Mouse (Mus musculus): ENCODE results near the gene Zfhx3. TPM values are rescaled to one million over a fixed set of nuclear protein-coding genes. Genes with fewer than 3 reads are reported as not detected.

The Zfhx3 gene
- polyA plus RNA-seq, 1 experiment from 2014 or later: 22.4 TPM

DNA sequence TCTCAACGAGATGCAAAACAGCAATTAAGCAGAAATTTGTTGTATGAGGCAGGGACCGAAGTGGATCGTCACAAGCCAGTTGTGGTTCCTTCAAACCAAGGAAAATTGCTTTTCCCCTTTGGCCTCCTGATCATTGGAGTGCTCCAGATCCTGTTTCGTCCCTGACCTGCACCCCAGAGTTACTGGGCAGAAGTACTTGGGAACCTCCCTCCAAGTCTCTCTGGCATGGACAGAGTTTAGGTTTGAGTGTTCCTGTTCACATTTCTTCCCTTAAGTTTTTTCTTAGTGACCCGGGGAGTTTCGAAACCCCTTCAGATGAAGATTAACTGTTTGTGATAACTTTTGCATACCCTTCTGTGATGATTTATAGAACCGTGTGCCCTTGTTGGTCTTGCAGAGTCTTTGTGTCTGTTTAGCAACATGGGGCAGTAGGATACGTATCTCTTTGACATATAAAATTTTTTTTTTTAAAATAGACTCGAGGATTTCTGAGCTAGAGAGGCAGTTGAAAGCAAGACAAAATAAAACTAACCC, 788.5 kb downstream of the Zfhx3 start:
- WGBS: 43% methylated on average over 9 of the region's 9 CpGs
- H3K4me1 ChIP-seq: peaks cover 75% of the 10 kb centered on the region
- H3K9me3 ChIP-seq (replicated peaks): no peaks in the 10 kb centered on the region
- no peak for ATAC-seq
- H3K9ac ChIP-seq: no peak overlapping the region
- no peak overlapping the region for H3K27ac ChIP-seq
- no peak overlapping the region for H3K4me3 ChIP-seq
- peaks cover 6% of the 10 kb centered on the region; the same call in 1 of the 2 replicates for H3K27me3 ChIP-seq
- H3K36me3 ChIP-seq (ENCODE audit: poor library complexity, severe bottlenecking): no peaks in the 10 kb centered on the region
- H3K4me2 ChIP-seq: no peak overlapping the region

DNA sequence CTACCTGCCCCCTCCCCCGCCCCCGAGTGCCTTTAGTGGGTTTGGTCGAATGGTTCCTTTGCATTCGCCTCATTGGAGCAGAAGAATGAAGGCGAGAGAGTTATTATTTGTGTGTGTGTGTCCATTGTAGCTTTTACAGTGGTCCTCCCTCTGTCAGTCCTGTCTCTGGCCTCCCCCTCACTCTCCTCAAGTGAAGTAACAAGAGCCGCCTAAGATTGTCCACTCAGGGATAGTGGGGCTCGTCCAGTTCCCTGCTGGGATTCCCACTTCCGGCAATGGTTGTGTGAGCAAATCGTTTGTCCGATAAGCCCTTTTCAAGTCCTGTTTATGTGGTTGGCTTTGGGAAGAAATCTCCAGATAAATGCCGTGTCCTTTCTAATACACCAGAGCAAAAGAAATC, 790.1 kb downstream of the Zfhx3 start:
- peaks cover 73% of the 10 kb centered on the region for H3K4me1 ChIP-seq
- H3K36me3 ChIP-seq (ENCODE audit: poor library complexity, severe bottlenecking): no peaks in the 10 kb centered on the region
- 8% methylated on average over 11 of the region's 11 CpGs for WGBS
- no peak for ATAC-seq
- H3K9ac ChIP-seq: no peak overlapping the region
- H3K27me3 ChIP-seq: peaks cover 6% of the 10 kb centered on the region; the same call in 1 of the 2 replicates
- no peak overlapping the region for H3K4me2 ChIP-seq
- H3K4me3 ChIP-seq: no peak overlapping the region
- H3K27ac ChIP-seq: no peak overlapping the region
- no peaks in the 10 kb centered on the region for H3K9me3 ChIP-seq (replicated peaks)

DNA sequence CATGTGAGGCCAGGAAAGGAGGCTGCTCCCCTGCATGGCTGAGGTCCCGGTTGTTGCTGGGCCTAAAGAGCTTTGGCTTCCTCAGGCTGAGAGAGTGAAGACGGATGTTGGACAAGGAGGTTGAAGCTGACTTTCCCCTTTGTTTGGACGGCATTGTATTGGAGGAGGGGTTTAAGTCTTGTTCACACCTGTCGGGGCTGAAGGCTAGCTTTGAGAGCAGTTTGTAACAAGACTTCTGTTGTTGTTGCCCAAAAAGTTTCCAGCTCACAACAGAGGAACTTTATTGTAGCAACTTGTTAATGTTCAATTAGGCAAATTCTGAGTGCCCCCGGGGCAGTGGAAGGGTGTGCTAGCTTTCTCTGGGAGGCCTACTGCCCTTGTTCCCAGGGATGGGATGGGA, 790.9 kb downstream of the Zfhx3 start:
- WGBS: 51% methylated on average over 5 of the region's 5 CpGs
- no peak overlapping the region for H3K4me2 ChIP-seq
- no peak for ATAC-seq
- no peaks in the 10 kb centered on the region for H3K36me3 ChIP-seq (ENCODE audit: poor library complexity, severe bottlenecking)
- no peaks in the 10 kb centered on the region for H3K9me3 ChIP-seq (replicated peaks)
- no peak overlapping the region for H3K4me3 ChIP-seq
- H3K27ac ChIP-seq: no peak overlapping the region
- H3K9ac ChIP-seq: no peak overlapping the region
- H3K4me1 ChIP-seq: peaks cover 73% of the 10 kb centered on the region
- peaks cover 6% of the 10 kb centered on the region; the same call in 1 of the 2 replicates for H3K27me3 ChIP-seq

DNA sequence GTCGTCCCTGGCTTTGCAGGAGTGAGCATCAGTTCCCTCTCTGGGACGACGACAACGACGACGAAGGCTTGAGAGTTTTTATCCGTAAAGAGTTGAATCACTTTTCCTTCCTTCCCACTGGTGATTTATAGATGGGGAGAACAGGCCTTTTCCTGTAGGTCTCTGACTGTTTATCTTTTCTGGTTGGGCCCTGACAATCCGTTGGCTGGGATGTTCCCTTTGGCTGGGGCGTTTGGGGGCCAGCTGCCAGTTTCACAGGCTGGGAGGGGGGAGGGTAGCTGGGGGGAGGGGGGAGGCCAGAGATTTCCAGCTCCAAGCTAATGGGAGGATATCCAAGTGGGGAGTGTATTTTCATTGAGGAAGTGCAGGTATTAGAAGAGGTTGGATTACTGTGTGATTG, 794.0 kb downstream of the Zfhx3 start:
- WGBS: 51% methylated on average over 9 of the region's 9 CpGs
- H3K27me3 ChIP-seq: no peaks in the 10 kb centered on the region
- peaks cover 49% of the 10 kb centered on the region for H3K4me1 ChIP-seq
- H3K4me2 ChIP-seq: no peak overlapping the region
- peaks cover 3% of the 10 kb centered on the region; the same call in 1 of the 2 replicates for H3K36me3 ChIP-seq (ENCODE audit: poor library complexity, severe bottlenecking)
- H3K27ac ChIP-seq: no peak overlapping the region; the same call in 1 of the 2 replicates
- no peak for ATAC-seq
- no peaks in the 10 kb centered on the region for H3K9me3 ChIP-seq (replicated peaks)
- H3K4me3 ChIP-seq: no peak overlapping the region
- H3K9ac ChIP-seq: no peak overlapping the region

DNA sequence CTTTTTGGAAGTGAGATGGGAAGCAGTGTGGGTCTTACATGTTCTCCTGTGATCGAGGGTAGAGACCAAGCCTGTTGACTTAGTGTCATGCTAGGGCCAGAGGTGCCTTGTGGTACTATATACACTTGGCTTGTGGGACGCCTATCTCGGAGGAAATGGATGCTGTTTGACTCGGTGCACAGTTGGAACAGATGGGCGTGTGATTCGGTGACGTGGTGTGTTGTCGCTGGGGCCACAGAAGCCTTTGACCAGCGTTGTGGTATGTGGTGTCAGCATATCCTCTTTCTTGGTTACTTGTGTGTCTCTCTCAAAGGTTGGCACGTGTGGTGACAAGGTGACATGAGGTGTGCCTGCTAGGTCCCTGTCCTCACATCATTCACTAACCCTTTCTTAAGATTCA, 795.7 kb downstream of the Zfhx3 start:
- H3K4me3 ChIP-seq: no peak overlapping the region
- H3K4me2 ChIP-seq: no peak overlapping the region
- peaks cover 5% of the 10 kb centered on the region; the same call in 1 of the 2 replicates for H3K36me3 ChIP-seq (ENCODE audit: poor library complexity, severe bottlenecking)
- H3K9me3 ChIP-seq (replicated peaks): no peaks in the 10 kb centered on the region
- 92% methylated on average over 10 of the region's 10 CpGs for WGBS
- no peak overlapping the region for H3K9ac ChIP-seq
- ATAC-seq: no peak
- H3K27ac ChIP-seq: no peak overlapping the region
- H3K4me1 ChIP-seq: peaks cover 33% of the 10 kb centered on the region
- no peaks in the 10 kb centered on the region for H3K27me3 ChIP-seq

DNA sequence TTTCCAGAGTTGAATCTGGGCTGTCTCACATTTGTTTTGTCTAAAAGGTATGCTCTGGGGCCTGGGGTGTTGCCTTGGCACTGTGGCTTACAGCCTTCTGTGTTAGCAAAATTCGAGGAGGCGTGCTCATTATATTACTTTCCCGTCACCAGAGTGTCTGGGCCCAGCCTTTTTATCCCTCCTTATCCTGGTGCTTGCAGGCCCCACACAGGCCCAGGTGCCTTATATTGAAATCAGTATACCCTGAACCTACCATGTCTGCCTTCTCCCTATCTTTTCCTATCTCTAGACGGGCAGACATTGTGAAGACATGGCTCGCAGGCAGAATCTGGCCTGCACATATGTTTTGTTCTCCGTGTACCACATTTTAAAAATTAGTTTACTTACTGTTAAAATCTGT, 797.1 kb downstream of the Zfhx3 start:
- Histone ChIP-seq H3K4me3 (no peak overlapping the region), H3K4me2 (no peak overlapping the region), H3K9me3 (replicated peaks) (no peaks in the 10 kb centered on the region), H3K27ac (no peak overlapping the region), H3K9ac (no peak overlapping the region), H3K4me1 (peaks cover 21% of the 10 kb centered on the region), H3K27me3 (no peaks in the 10 kb centered on the region), H3K36me3 (ENCODE audit: poor library complexity, severe bottlenecking) (peaks cover 5% of the 10 kb centered on the region; the same call in 1 of the 2 replicates)
- WGBS: 82% methylated on average over 6 of the region's 6 CpGs
- no peak for ATAC-seq

DNA sequence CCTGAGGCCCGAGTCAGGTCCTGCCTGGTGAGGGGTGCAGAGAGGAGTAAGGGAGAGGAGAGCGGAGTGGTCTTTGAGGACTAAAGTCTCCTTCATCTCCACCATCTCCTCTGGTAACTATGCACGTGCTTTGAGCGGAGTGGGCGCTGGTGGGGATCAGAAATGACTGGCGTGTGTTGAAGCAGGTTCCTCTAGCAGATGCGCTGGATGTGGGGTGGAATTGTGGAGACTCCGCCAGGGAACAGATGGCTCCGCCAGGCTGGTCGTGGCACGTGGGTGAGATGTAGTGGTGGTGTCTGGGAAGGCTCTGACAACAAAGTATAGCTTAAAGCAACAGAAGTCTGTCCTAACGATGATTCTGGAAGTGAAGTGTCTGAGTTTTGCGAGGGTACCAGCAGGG, 798.0 kb downstream of the Zfhx3 start:
- H3K9me3 ChIP-seq (replicated peaks): no peaks in the 10 kb centered on the region
- H3K27ac ChIP-seq: no peak overlapping the region
- WGBS: 83% methylated on average over 13 of the region's 13 CpGs
- H3K36me3 ChIP-seq (ENCODE audit: poor library complexity, severe bottlenecking): peaks cover 5% of the 10 kb centered on the region; the same call in 1 of the 2 replicates
- H3K4me2 ChIP-seq: no peak overlapping the region
- H3K27me3 ChIP-seq: no peaks in the 10 kb centered on the region
- H3K9ac ChIP-seq: no peak overlapping the region
- no peak overlapping the region for H3K4me3 ChIP-seq
- peaks cover 19% of the 10 kb centered on the region for H3K4me1 ChIP-seq
- ATAC-seq: no peak

DNA sequence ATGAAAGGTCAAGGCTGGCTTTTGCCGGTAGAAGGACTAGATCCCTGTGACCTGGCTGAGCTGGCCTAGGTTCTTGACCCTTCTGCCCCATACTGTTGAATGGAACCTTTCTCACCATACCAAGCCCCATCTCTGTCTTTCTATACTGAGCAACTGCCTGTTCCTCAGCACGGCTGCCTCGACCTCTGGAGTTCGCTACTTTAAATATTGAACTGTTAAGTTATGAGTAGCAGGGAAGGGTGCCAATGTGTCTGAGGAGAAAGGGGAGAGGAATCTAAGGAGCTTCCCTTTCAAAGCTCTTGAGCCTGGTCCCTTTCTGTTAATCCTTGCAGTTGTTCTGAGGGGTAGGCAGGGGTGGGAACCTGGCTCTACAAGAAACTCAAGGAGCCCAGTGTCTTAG, 799.2 kb downstream of the Zfhx3 start:
- 90% methylated on average over 4 of the region's 4 CpGs for WGBS
- peaks cover 13% of the 10 kb centered on the region for H3K4me1 ChIP-seq

DNA sequence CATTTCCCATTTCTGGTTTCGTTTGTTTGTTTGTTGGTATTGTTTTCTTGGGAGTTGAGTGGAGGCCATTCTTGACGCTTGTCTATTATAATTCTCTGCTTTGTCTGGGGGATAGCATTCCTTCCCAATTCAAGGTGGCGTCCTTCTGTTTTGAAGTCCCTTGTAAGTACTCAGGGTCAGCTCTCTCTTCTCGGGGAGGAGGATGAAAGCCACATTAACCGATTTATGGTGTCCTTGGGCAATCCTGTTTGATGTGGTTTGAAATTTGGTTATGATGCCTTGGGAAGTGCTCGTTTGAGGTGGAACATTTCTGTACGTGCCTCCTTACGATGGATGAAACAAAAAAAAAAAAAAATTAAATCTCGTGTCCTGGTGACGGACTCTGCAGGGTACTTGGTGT, 800.0 kb downstream of the Zfhx3 start:
- no peak overlapping the region for H3K27ac ChIP-seq
- H3K4me1 ChIP-seq: peaks cover 7% of the 10 kb centered on the region
- no peak for ATAC-seq
- no peak overlapping the region for H3K4me3 ChIP-seq
- 87% methylated on average over 10 of the region's 10 CpGs for WGBS
- peaks cover 5% of the 10 kb centered on the region; the same call in 1 of the 2 replicates for H3K36me3 ChIP-seq (ENCODE audit: poor library complexity, severe bottlenecking)
- no peak overlapping the region for H3K9ac ChIP-seq
- H3K9me3 ChIP-seq (replicated peaks): no peaks in the 10 kb centered on the region
- H3K4me2 ChIP-seq: no peak overlapping the region
- no peaks in the 10 kb centered on the region; the same call in 1 of the 2 replicates for H3K27me3 ChIP-seq

More for the DNA sequence above, 799.2 kb downstream of the Zfhx3 start:
- no peak overlapping the region for H3K4me3 ChIP-seq
- no peak overlapping the region for H3K27ac ChIP-seq
- no peaks in the 10 kb centered on the region; the same call in 1 of the 2 replicates for H3K27me3 ChIP-seq
- H3K4me2 ChIP-seq: no peak overlapping the region
- H3K36me3 ChIP-seq (ENCODE audit: poor library complexity, severe bottlenecking): peaks cover 5% of the 10 kb centered on the region; the same call in 1 of the 2 replicates
- H3K9me3 ChIP-seq (replicated peaks): no peaks in the 10 kb centered on the region
- no peak overlapping the region for H3K9ac ChIP-seq
- no peak for ATAC-seq

DNA sequence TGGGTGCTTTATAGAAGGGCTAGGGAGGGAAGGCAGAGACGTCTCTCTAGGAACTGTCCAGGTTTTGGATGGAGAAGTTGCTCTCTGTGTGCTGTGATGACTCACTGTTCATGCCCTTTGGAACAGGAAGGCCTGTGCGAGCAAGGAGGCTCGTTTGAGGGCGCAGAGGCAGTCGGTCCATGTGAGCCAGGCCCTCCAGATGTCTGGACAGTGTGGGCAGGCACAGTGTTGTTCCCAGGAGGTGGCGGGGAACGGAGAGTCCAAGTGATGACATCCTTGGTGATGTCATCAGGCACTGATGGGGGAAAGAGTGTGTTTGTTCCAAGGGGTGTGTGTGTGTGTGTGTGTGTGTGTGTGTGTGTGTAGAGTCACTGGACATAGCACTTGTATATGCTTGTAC, 800.8 kb downstream of the Zfhx3 start:
- no peak for ATAC-seq
- H3K36me3 ChIP-seq (ENCODE audit: poor library complexity, severe bottlenecking): peaks cover 5% of the 10 kb centered on the region; the same call in 1 of the 2 replicates
- no peaks in the 10 kb centered on the region for H3K9me3 ChIP-seq (replicated peaks)
- H3K4me3 ChIP-seq: no peak overlapping the region
- H3K4me1 ChIP-seq: peaks cover 4% of the 10 kb centered on the region
- 81% methylated on average over 7 of the region's 7 CpGs for WGBS
- no peak overlapping the region for H3K4me2 ChIP-seq
- H3K27ac ChIP-seq: no peak overlapping the region
- H3K27me3 ChIP-seq: no peaks in the 10 kb centered on the region; the same call in 1 of the 2 replicates
- H3K9ac ChIP-seq: no peak overlapping the region

DNA sequence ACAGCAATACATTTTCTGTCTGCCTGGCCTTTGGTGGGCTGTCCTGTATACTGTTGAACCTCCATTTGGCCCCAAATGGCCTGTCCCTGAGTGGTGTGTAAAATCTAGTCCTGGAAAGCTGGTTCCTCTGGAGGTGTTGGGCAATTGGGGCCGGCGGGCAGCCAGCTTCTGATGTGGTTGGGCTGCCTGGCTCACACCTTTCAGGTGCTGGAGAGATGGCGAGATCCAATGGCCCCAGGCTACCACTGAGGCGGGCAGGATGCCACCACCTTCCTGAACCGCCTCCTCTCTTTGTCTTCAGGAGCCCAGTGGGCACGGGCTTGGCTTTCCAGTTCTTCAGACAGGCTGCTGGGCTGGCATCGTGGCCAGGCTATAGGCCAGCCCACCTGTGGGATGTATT, 803.1 kb downstream of the Zfhx3 start:
- Histone ChIP-seq H3K36me3 (ENCODE audit: poor library complexity, severe bottlenecking) (peaks cover 5% of the 10 kb centered on the region; the same call in 1 of the 2 replicates), H3K9ac (no peak overlapping the region), H3K4me2 (no peak overlapping the region), H3K4me3 (no peak overlapping the region), H3K27me3 (no peaks in the 10 kb centered on the region; the same call in 1 of the 2 replicates), H3K27ac (no peak overlapping the region), H3K4me1 (peaks cover 16% of the 10 kb centered on the region), H3K9me3 (replicated peaks) (no peaks in the 10 kb centered on the region)
- whole genome bisulfite sequencing: 88% methylated on average over 7 of the region's 7 CpGs
- no peak for ATAC-seq

DNA sequence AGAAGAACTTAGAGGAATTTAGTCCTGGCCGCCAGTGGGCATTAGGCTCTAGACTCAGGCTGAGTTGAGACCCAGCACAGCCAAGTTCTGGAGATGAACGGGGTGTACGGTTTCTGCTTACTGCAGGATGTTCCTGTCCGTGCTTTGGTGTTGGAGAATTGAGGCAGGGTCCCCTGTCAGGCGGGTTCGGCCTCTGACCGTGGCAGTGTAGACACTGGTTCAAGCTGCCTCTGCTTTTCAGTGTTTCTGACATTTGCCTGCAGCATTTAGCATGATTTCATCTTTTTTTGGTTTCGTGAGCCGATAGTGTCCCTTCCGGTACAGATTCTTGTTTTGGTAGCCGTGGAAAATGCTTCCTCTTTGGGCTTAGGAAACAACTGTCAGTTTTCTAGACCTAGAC, 805.7 kb downstream of the Zfhx3 start:
- no peak overlapping the region for H3K4me3 ChIP-seq
- H3K27me3 ChIP-seq: no peaks in the 10 kb centered on the region; the same call in 1 of the 2 replicates
- WGBS: 54% methylated on average over 11 of the region's 11 CpGs
- H3K36me3 ChIP-seq (ENCODE audit: poor library complexity, severe bottlenecking): no peaks in the 10 kb centered on the region
- H3K9me3 ChIP-seq (replicated peaks): no peaks in the 10 kb centered on the region
- peaks cover 13% of the 10 kb centered on the region for H3K4me1 ChIP-seq
- no peak overlapping the region for H3K4me2 ChIP-seq
- H3K27ac ChIP-seq: no peak overlapping the region
- no peak for ATAC-seq
- no peak overlapping the region for H3K9ac ChIP-seq

Measured in forebrain, embryonic 13.5 days (tissue).